Mouse (Mus musculus) retina, adult 2 months (tissue): ENCODE measurements at regions not wholly inside any gene's neighbourhood (a gene's known extent, or its start where the extent isn't known, plus 50 kb on each side); places are given as distances from the start of the nearest gene placed in this dataset.

ENCODE experiments used
- DNase-seq: peaks from one replicate; pipeline ENCODE4 v3.0.0-alpha.2; 2012; ENCODE audit warnings: low read depth, low spot score

DNA sequence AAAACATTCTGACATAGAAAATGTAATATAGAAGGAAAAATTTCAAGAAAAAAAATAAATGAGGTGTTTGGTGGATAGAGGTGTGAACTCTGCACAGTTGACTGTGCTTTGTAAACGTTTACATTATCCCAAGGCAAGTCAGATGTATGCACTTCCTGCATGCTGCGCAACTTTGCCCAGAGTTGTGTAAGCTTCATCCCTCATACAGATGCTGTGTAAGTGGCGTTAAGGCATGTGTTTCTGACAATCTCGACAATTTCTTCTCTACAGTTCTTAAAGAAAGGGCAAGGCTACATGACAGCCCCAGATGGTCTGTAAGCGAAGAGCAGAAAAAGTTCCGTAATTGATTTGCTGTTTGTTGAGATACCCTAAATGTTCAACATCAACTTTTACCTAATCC, 476.6 kb upstream of the Pitx2 start:
- DNase-seq, result no peak

DNA sequence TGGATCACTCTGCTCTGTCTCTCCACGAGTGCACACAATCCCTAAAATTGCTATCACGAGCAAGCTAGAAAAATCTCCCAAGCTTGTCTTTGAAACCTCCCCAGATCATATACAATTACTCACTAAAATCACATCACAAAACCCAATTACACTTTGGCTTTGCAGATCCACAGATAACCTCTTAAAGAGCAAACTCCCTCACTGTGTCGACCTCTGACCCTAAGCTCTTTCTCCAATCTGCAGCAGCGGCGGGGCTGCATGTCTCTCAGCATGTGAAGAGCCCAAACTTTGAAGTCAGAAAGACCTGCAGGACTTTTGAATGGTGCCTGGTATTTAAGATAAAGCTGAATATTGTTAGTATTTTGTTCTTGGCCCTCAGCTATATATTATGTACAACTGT, 479.4 kb upstream of the Pitx2 start:
- DNase-seq, result no peak

DNA sequence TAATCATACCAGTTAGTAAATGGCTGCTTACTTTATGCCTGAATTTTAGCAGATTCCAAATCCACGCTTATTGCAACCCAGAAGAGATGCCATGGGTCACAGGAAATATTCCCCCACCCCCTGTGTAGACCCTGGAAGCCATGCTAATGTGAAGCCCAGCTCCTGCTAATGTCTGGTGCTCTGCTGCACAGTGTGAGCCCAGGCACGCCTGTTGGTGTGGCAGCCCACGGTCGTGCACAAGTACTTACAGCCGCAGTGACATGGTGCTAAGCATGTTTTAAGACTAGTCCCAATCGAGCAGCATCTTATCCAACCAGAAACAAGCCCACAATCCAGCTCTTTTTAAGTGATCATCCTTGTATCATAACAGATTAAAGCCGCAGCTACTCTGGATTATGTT, 480.5 kb upstream of the Pitx2 start:
- no peak for DNase-seq

GRCm38 (mm10) chr3:128707270-128707669, 492.4 kb upstream of the Pitx2 start:
- DNase-seq, result no peak

DNA sequence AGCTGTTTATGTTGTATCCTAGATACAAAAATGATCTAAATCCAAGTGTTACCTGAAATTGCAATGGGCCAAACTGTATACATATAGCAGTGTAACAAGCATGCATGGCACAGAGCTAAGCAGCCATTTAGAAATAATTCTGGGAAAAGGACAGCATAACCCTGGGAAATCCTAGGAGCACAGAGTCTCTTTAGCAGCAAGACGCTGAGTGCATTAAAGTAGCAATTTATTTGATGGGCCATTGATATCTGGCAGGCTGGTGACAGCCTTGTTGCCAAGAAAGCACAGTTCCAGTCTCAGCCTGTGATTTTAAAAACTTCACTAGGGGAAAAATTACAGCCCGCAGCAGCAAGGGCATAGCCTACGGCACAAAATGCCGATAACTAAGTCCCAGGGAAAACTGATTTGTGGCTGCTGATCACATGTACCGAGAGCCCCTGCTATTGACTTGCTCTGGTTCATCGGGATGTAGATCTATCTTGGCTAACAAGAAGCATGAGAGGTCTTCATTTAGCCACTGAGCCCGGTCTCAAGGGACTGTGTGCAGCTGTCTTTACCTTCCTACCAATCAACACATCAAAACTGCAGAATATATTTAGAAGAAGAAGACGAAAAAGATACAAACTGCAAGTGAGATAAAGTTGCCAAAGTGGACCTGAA, 531.1 kb upstream of the Pitx2 start:
- no peak for DNase-seq

DNA sequence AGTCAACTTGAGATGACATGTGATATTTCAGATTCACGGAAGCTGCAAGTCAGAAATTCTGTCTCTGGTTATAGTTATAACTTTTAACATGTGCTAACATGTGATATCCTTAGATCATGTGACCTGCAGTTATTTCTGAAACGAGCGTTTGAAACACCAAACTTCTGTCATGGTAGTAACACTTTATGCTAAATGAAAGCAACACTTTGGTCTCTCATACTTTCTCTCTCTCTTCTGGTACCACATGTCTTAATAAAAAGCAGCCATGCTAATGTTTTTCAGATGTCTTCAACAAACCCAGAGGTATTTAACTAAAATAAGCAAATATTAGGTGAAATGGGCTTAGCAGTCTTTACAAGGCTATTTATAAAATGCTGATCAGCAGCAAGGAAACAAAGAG, 534.5 kb upstream of the Pitx2 start:
- no peak for DNase-seq

DNA sequence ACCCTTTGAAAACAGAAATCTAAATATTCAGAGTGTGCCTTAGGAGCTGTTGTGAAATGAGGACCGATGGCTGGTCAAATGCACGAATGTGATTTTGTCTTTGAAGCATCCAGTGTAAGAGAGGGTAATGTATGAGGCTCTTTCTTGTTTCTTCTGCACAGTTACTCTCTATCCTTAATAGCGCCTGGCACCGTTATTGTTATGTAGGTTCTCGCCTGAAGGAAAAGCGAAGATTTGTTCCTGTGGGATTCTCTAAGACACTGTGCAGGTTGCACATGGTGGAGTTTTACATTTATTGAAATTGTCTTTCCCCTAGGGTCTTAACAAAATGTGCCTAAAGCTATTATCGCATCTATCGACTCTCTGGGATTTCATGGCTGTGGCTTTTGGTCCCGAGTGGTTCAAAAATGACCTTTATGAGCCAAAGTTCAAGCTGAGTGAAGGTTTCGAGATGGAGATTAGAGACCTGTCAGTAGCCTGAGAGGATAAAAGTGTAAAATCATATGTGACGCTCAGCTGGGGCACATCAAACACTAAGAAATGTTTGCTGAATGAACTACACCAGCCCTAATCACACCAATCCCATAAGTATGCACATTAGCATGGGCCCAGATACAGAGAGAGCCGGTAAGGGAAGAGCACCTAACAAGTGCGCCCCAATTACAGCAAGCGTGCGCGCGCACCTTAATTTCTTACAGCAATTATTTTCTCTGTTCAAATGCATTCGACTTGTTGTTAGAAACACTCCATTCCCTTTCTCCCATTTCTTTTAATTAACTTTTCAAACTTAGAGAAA, 562.5 kb upstream of the Pitx2 start:
- no peak for DNase-seq

- no peak for DNase-seq
These were observed 572.0 kb upstream of the Pitx2 start for GRCm38 (mm10) chr3:128627696-128628095.

DNA sequence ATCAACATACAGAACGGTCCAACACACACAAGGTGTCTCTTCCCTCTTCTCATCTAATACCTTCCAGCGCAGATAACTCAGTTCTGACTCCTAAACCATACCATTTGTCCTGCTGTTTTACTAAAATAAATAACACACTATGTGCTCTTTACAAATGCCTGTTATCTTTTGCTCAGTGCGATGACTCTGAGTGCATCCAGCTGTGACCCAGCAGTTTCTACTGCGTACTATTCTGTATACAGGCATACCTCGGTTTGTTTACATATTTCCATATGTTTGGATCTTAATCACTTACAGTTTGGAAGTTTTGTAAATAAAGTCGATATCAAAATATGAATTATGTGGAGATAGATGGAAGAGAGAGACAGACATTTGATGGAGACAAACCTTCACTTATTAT, 583.0 kb upstream of the Pitx2 start:
- no peak for DNase-seq

DNA sequence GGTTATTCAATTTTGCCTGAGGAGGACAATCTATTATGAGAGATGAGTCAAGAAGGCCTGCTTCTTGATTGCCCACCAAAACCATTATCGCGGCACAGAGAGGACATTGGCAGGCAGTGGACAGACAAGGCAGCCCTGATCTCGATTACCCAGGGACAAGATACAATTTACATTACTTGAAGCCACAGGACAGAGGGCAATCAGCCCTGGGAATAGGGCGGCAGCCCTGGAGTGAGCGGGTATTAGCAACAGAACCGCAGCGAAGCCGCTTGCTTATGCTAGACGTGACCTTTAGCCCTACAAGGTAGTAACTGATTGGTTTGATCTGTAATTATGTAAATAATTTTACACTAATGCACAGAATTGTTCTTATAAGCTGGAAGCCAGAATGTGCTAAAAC, 586.0 kb upstream of the Pitx2 start:
- no peak for DNase-seq

DNA sequence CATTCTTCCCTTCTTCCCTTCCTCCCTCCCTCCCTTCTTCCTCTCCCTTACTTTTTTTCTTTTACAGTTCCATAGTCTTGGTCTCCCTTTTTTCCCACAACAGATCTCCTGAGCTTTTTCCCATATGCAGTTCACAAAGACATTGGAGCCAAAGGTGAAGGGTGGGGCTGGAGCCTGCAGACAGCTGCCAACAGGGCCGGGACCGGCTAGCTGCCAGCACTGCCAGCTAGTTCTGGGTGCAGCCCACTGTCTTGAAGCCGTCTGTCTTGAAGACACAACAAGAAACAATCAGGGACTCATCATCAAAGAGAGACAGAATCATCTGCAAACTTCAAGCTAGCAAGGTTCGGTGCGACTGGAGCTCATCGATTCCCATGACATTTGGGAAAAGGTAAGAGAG, 588.9 kb upstream of the Pitx2 start:
- no peak for DNase-seq

DNA sequence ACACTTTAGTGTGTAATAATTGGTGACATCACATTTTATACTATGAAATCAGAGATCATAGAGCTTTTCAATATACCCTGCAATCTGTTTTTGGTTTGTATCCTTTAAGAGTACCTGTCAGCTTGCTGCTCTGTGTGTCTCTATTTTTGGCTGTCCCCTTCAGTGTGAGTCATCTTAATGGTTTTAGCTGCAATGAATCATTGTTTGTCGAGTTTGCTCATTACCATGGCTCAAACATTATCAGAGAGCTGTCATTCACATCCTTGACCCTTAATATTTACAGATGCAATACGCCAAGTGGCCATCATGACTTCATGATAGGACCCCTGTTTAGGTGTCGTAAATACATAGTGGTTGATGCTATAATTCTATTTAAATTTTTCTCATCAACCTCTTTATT, 591.0 kb upstream of the Pitx2 start:
- DNase-seq, result no peak

DNA sequence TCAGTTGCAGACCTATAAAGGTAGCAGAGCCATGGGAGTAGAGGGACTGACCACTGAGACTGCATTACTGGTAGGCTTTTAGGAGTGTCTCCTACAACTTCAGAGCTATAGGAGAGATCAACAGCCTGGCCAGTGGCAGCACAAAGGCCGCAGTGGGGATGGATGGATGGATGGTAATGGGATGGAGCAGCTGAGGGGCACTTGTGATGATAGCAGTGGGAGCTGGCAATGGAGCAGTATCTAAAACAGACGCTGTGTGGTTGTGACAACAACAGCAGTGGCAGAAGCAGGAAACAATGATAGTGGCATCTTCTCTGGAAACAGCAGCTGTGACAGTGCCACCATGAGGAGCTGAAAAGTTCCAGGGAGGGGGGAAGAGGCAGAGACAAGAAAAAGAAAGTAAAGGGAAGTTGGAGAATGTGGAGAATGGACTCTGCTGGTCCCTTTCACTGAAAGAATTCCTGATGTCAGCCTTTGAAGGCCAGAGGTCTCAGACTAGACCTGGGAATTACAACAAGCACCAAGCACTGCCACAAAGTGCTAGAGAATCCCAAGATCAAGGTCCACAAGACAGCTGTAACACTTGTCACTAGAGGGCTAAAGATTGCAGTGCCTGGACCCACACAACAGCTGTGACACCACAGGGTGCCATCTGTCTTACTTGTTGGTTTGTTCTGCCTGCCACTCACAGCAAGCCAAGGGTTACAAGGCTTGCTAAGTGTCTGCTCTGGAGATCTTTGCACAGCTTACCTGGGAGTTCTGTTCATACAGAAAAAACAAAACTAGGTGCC, 624.1 kb upstream of the Pitx2 start:
- DNase-seq, result no peak

DNA sequence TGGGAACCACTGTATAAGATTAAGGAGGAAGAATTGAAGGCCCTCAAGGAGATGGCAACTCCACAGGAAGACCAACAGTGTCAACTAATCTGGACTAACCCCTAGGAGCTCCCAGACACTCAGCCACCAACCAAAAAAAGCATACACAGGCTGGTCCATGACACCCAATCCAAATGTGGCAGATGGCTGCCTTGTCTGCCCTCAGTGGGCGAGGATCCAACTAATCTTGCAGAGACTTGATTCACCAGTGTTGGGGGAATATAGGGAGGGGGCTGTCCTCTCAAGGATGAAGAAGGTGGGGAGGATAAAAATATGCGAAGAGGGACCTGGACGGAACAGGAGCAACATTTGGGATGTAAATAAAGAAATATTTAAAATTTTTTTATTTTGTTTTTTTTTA, 629.1 kb upstream of the Pitx2 start:
- DNase-seq, result no peak

GRCm38 (mm10) chr3:128565386-128565785, 634.3 kb upstream of the Pitx2 start:
- no peak for DNase-seq

- DNase-seq, result no peak
These were observed 650.5 kb upstream of the Fam241a start for GRCm38 (mm10) chr3:128546416-128547327.

DNA sequence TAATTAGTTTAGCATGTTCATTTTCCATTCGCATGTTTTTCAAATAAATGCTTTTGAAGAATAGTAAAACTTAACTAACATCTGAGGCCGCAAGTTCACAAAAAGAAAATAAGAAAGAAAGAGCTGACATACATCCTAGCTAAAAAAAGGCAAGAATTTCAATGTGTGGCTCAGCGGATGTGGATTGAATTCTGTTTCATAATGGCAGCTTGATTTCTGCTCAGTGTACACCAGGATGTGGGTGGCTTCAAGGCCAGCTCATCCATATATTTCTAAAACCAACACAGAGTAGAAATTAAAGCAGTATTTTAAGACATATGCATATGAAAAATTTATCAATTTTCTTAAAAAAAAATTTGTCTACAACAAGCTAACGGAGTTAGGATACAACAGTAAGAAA, 629.3 kb upstream of the Fam241a start:
- DNase-seq, result no peak

- no peak for DNase-seq
These were observed 624.6 kb upstream of the Fam241a start for GRCm38 (mm10) chr3:128520671-128521103.

GRCm38 (mm10) chr3:128519913-128520316, 623.8 kb upstream of the Fam241a start:
- no peak for DNase-seq

DNA sequence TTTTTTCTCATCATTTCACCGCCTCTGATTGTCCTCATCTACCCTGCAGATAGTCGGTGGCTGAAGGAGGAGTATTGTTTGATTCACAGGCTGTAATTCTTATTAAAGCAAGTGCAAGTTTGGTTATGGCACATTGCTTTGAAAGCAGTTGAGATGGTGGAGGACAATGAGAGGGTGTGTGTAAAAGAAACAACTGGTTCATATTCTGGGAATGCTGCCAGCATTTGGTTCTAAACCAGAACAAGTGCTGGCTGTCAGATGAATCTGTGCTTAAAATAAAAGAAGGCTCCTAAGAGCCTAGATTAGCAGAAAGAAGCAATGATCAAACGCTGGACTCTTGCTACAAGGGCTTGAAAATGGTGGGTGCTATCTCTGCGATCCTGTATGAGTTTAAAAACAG, 622.7 kb upstream of the Fam241a start:
- DNase-seq, result no peak

- DNase-seq, result no peak
These were observed 575.0 kb upstream of the Fam241a start for GRCm38 (mm10) chr3:128471111-128471510.

GRCm38 (mm10) chr3:128429706-128430105, 533.6 kb upstream of the Fam241a start:
- DNase-seq, result no peak
